Mouse (Mus musculus) naive thymus-derived CD4-positive, alpha-beta T cell, adult 5 months (primary cell): Measurements from ENCODE around the gene Chodl. TPM values are rescaled to one million over a fixed set of nuclear protein-coding genes. Genes with fewer than 3 reads are reported as not detected.

Experiments used
- polyA plus RNA-seq: library from polyadenylated mRNA; unstranded; fragments of 100-300 nt; shearing (Covaris generic); gene quantifications from one replicate; pipeline ENCODE4 v1.2.1, GENCODE M21; 2017

The Chodl gene
- polyA plus RNA-seq: not detected

GRCm38 (mm10) chr16:78930382-78931286, at the start of gene Chodl:
Gene Chodl, plus strand, starts transcription at chr16:78930948.

Other genes starting within 250 kb of the Chodl start
- not detected for gene Tmprss15, start 160.1 kb downstream of the Chodl start, polyA plus RNA-seq